Mouse (Mus musculus) testis, adult 2 months (tissue): Measurements from ENCODE around the gene Slc4a5.

ENCODE experiments used
- CTCF ChIP-seq: fragments of 200-500 bp; IDR thresholded peaks from 2 replicates; pipeline ENCODE4 v1.5.1; 2012; ENCODE audit warnings: low read depth, mild to moderate bottlenecking, inconsistent platforms, low read length, moderate library complexity; ENCODE audit not compliant: control insufficient read depth, insufficient read depth, insufficient replicate concordance
- POLR2A ChIP-seq: fragments of 200-500 bp; IDR thresholded peaks from 2 replicates; pipeline ENCODE4 v1.6.1; 2012; ENCODE audit warnings: low read depth, mild to moderate bottlenecking, inconsistent platforms, low read length, moderate library complexity; ENCODE audit not compliant: control insufficient read depth

GRCm38 (mm10) chr6:83206321-83206720, 13.3 kb upstream of the Slc4a5 start:
- TF ChIP-seq CTCF (no peak), POLR2A (no peak)
